Mouse (Mus musculus): ENCODE results near the gene Shank2. TPM values are rescaled to one million over a fixed set of nuclear protein-coding genes. Genes with fewer than 3 reads are reported as not detected.

Shank2 gene
- polyA plus RNA-seq, 1 experiment from 2014 or later, result 0.76 TPM

GRCm38 (mm10) chr7:144293611-144294010, 291.9 kb downstream of the Shank2 start:
- ATAC-seq (no peak), DNase-seq (ENCODE audit: low spot score) (no peak)
- Histone ChIP-seq H3K9me3 (ENCODE audit: low read length) (no peaks in the 10 kb centered on the region), H3K4me1 (ENCODE audit: insufficient read depth, low read depth, low read length) (no peaks in the 10 kb centered on the region), H3K27ac (ENCODE audit: low read length) (no peak overlapping the region), H3K4me2 (replicated peaks; ENCODE audit: low read depth, low read length) (no peak overlapping the region), H3K27me3 (replicated peaks; ENCODE audit: insufficient read depth, low read length) (no peaks in the 10 kb centered on the region), H3K9ac (replicated peaks; ENCODE audit: low read depth) (no peak overlapping the region), H3K4me3 (ENCODE audit: low read depth, low read length) (no peak overlapping the region), H3K36me3 (ENCODE audit: insufficient read depth, low read length) (no peaks in the 10 kb centered on the region)
- TF ChIP-seq EP300 (IDR thresholded peaks at IDR 0.05) (no peak), CTCF (IDR thresholded peaks at IDR 0.05) (no peak)
- WGBS, result 85% methylated on average over 3 of the region's 3 CpGs

GRCm38 (mm10) chr7:144294239-144295200, 292.8 kb downstream of the Shank2 start:
- Histone ChIP-seq H3K9me3 (ENCODE audit: low read length) (no peaks in the 10 kb centered on the region), H3K9ac (replicated peaks; ENCODE audit: low read depth) (no peak overlapping the region), H3K4me3 (ENCODE audit: low read depth, low read length) (no peak overlapping the region), H3K36me3 (ENCODE audit: insufficient read depth, low read length) (no peaks in the 10 kb centered on the region), H3K4me2 (replicated peaks; ENCODE audit: low read depth, low read length) (no peak overlapping the region), H3K27me3 (replicated peaks; ENCODE audit: insufficient read depth, low read length) (no peaks in the 10 kb centered on the region), H3K4me1 (ENCODE audit: insufficient read depth, low read depth, low read length) (no peaks in the 10 kb centered on the region), H3K27ac (ENCODE audit: low read length) (no peak overlapping the region)
- TF ChIP-seq CTCF (IDR thresholded peaks at IDR 0.05) (no peak), EP300 (IDR thresholded peaks at IDR 0.05) (no peak)
- 40% methylated on average over 13 of the region's 13 CpGs for WGBS
- ATAC-seq, result no peak
- peak; percentile 62 for DNase-seq (ENCODE audit: low spot score)

GRCm38 (mm10) chr7:144299351-144299750, 297.6 kb downstream of the Shank2 start:
- H3K27me3 ChIP-seq (replicated peaks; ENCODE audit: insufficient read depth, low read length), result no peaks in the 10 kb centered on the region
- H3K4me3 ChIP-seq (ENCODE audit: low read depth, low read length), result no peak overlapping the region
- DNase-seq (ENCODE audit: low spot score) (no peak), ATAC-seq (no peak)
- no peaks in the 10 kb centered on the region for H3K4me1 ChIP-seq (ENCODE audit: insufficient read depth, low read depth, low read length)
- no peak overlapping the region for H3K27ac ChIP-seq (ENCODE audit: low read length)
- no peak overlapping the region for H3K4me2 ChIP-seq (replicated peaks; ENCODE audit: low read depth, low read length)
- no peak for TF ChIP-seq CTCF (IDR thresholded peaks at IDR 0.05)
- TF ChIP-seq EP300 (IDR thresholded peaks at IDR 0.05), result no peak
- no peaks in the 10 kb centered on the region for H3K9me3 ChIP-seq (ENCODE audit: low read length)
- WGBS, result 63% methylated on average over 2 of the region's 2 CpGs
- H3K9ac ChIP-seq (replicated peaks; ENCODE audit: low read depth), result no peak overlapping the region
- no peaks in the 10 kb centered on the region for H3K36me3 ChIP-seq (ENCODE audit: insufficient read depth, low read length)

- ATAC-seq, result no peak
- no peak for DNase-seq (ENCODE audit: low spot score)
- H3K9ac ChIP-seq (replicated peaks; ENCODE audit: low read depth), result no peak overlapping the region
- H3K36me3 ChIP-seq (ENCODE audit: insufficient read depth, low read length), result no peaks in the 10 kb centered on the region
- TF ChIP-seq CTCF (IDR thresholded peaks at IDR 0.05), result no peak
- TF ChIP-seq EP300 (IDR thresholded peaks at IDR 0.05), result no peak
- no peaks in the 10 kb centered on the region for H3K4me1 ChIP-seq (ENCODE audit: insufficient read depth, low read depth, low read length)
- no peak overlapping the region for H3K4me2 ChIP-seq (replicated peaks; ENCODE audit: low read depth, low read length)
- H3K4me3 ChIP-seq (ENCODE audit: low read depth, low read length), result no peak overlapping the region
- WGBS, result 74% methylated on average over 4 of the region's 4 CpGs
- H3K27ac ChIP-seq (ENCODE audit: low read length), result no peak overlapping the region
- H3K9me3 ChIP-seq (ENCODE audit: low read length), result no peaks in the 10 kb centered on the region
- no peaks in the 10 kb centered on the region for H3K27me3 ChIP-seq (replicated peaks; ENCODE audit: insufficient read depth, low read length)
These were observed 299.9 kb downstream of the Shank2 start for GRCm38 (mm10) chr7:144301646-144302045.

GRCm38 (mm10) chr7:144302498-144302897, 300.8 kb downstream of the Shank2 start:
- Histone ChIP-seq H3K27me3 (replicated peaks; ENCODE audit: insufficient read depth, low read length) (no peaks in the 10 kb centered on the region), H3K4me1 (ENCODE audit: insufficient read depth, low read depth, low read length) (no peaks in the 10 kb centered on the region), H3K9ac (replicated peaks; ENCODE audit: low read depth) (no peak overlapping the region), H3K36me3 (ENCODE audit: insufficient read depth, low read length) (no peaks in the 10 kb centered on the region), H3K27ac (ENCODE audit: low read length) (no peak overlapping the region), H3K4me3 (ENCODE audit: low read depth, low read length) (no peak overlapping the region), H3K4me2 (replicated peaks; ENCODE audit: low read depth, low read length) (no peak overlapping the region), H3K9me3 (ENCODE audit: low read length) (no peaks in the 10 kb centered on the region)
- no peak for TF ChIP-seq EP300 (IDR thresholded peaks at IDR 0.05)
- no peak for TF ChIP-seq CTCF (IDR thresholded peaks at IDR 0.05)
- WGBS, result 74% methylated on average over 5 of the region's 5 CpGs
- DNase-seq (ENCODE audit: low spot score) (no peak), ATAC-seq (no peak)

GRCm38 (mm10) chr7:144307853-144308409, 306.2 kb downstream of the Shank2 start:
- H3K4me2 ChIP-seq (replicated peaks; ENCODE audit: low read depth, low read length), result no peak overlapping the region
- H3K9me3 ChIP-seq (ENCODE audit: low read length), result no peaks in the 10 kb centered on the region
- no peak for TF ChIP-seq EP300 (IDR thresholded peaks at IDR 0.05)
- no peak for TF ChIP-seq CTCF (IDR thresholded peaks at IDR 0.05)
- WGBS, result 75% methylated on average over 9 of the region's 10 CpGs
- DNase-seq (ENCODE audit: low spot score) (no peak), ATAC-seq (no peak)
- no peak overlapping the region for H3K9ac ChIP-seq (replicated peaks; ENCODE audit: low read depth)
- H3K27me3 ChIP-seq (replicated peaks; ENCODE audit: insufficient read depth, low read length), result no peaks in the 10 kb centered on the region
- no peak overlapping the region for H3K27ac ChIP-seq (ENCODE audit: low read length)
- H3K4me3 ChIP-seq (ENCODE audit: low read depth, low read length), result no peak overlapping the region
- H3K4me1 ChIP-seq (ENCODE audit: insufficient read depth, low read depth, low read length), result no peaks in the 10 kb centered on the region
- H3K36me3 ChIP-seq (ENCODE audit: insufficient read depth, low read length), result no peaks in the 10 kb centered on the region

All from lung, postnatal 0 days (tissue).